Mouse (Mus musculus) neural tube, embryonic 14.5 days (tissue): Measurements from ENCODE around the gene Tbc1d30. TPM values are rescaled to one million over a fixed set of nuclear protein-coding genes. Genes with fewer than 3 reads are reported as not detected.

Source experiments
- ATAC-seq: fragments of 200-750 bp; cut with Nextera tagmentation; 2 replicates; pipeline ENCODE4 v1.8.0; 2017; ENCODE audit warnings: low read depth, mild to moderate bottlenecking, moderate TSS enrichment, moderate library complexity
- H3K27ac ChIP-seq: fragments of 300-500 bp; sonication (generic); 2 replicates; pipeline ENCODE4 v1.5.1; 2014; ENCODE audit warnings: low read depth, mild to moderate bottlenecking, control low read depth, low read length, moderate library complexity, mixed read lengths
- H3K27me3 ChIP-seq: fragments of 300-500 bp; sonication (generic); 2 replicates; pipeline ENCODE4 v1.6.1; 2014; ENCODE audit warnings: low read length; ENCODE audit not compliant: control insufficient read depth, insufficient read depth
- H3K36me3 ChIP-seq: fragments of 300-500 bp; sonication (generic); 2 replicates; pipeline ENCODE4 v1.6.1; 2014; ENCODE audit warnings: low read length, mixed read lengths; ENCODE audit not compliant: control insufficient read depth, insufficient read depth
- H3K4me1 ChIP-seq: fragments of 300-500 bp; sonication (generic); 2 replicates; pipeline ENCODE4 v1.6.1; 2014; ENCODE audit warnings: low read length; ENCODE audit not compliant: control insufficient read depth, insufficient read depth
- H3K4me2 ChIP-seq: fragments of 300-500 bp; sonication (generic); 2 replicates; pipeline ENCODE4 v1.6.1; 2014; ENCODE audit warnings: mild to moderate bottlenecking, low read depth, low read length, control low read depth
- H3K4me3 ChIP-seq: fragments of 300-500 bp; sonication (generic); 2 replicates; pipeline ENCODE4 v1.5.1; 2014; ENCODE audit warnings: low read depth, low read length, control low read depth, mixed read lengths
- H3K9ac ChIP-seq: fragments of 300-500 bp; sonication (generic); replicated peaks from 2 replicates; pipeline ENCODE4 v1.6.1; 2014; ENCODE audit warnings: low read depth, mild to moderate bottlenecking, control low read depth, low read length, mixed read lengths
- H3K9me3 ChIP-seq: fragments of 300-500 bp; sonication (generic); 2 replicates; pipeline ENCODE4 v1.6.1; 2016; ENCODE audit warnings: low read length; ENCODE audit not compliant: control insufficient read depth
- WGBS: fragments of 180-500 bp; shearing (Covaris S2); extraction: QIAGEN DNeasy Blood & Tissue Kit; methylation state at CpG from one replicate; pipeline ENCODE4 v1.1.7; 2014; 5-methylcytosine and 5-hydroxymethylcytosine counted together
- polyA plus RNA-seq: library from polyadenylated mRNA; unstranded; fragments of >200 nt; fragmentation: Nextera tagmentation; extraction: Ambion mirVana; gene quantifications from 2 replicates; pipeline ENCODE4 v1.2.1, GENCODE M21; 2014

Gene Tbc1d30
- polyA plus RNA-seq, 1 experiment from 2014 or later, result 31.4 TPM

DNA sequence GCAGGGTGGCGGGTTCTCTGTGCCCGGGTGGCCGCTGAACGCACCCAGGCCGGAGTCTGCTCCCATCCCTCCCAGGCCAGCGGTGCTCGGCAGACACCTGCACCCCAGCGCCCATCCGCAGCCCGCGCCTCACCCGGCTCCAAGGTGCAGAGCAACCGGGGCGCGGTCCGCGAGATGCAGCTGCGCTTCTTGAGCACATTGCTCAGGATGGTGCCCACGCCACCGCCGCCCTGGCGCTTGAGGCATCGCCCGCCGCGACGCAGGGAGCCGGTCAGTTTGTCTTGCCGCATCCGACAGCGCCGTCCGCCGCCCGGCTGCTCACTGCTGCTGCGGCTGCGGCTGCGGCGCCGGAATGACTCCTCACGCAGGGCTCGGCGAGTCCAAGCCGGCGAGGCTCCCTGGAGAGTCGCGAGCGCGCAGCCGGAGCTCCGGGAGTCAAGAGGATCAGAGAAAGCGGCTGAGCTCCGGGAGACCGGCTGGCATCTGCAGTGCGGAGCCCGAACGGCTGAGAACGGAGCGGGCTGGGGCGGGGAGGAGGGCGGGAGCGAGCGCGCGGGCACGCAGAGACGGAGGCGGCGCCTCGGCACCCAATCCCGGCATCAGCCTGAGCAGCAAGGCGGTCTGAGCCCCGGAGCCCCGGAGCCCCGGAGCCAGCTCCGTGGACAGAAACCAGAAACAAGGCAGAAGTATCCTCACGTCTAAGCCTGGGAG is 40.4 kb downstream of the Tbc1d30 start:
- peaks cover 4% of the 10 kb centered on the region; the same call in 1 of the 2 replicates for H3K27me3 ChIP-seq
- peak overlapping the region; percentile 67 for H3K4me2 ChIP-seq
- no peaks in the 10 kb centered on the region for H3K9me3 ChIP-seq
- H3K27ac ChIP-seq, result peak overlapping the region; percentile 94
- peak overlapping the region; percentile 92 for H3K9ac ChIP-seq
- H3K4me3 ChIP-seq, result peak overlapping the region; percentile 86
- H3K4me1 ChIP-seq, result peaks cover 5% of the 10 kb centered on the region; the same call in 1 of the 2 replicates
- under 1% methylated on average over 71 of the region's 77 CpGs for WGBS
- peak; percentile 93 for ATAC-seq
- no peaks in the 10 kb centered on the region for H3K36me3 ChIP-seq

GRCm38 (mm10) chr10:121309801-121310510 is 41.1 kb downstream of the Tbc1d30 start:
- H3K4me1 ChIP-seq, result no peaks in the 10 kb centered on the region
- H3K4me2 ChIP-seq, result peak overlapping the region; percentile 67
- H3K4me3 ChIP-seq, result peak overlapping the region; percentile 86
- under 1% methylated on average over 32 of the region's 32 CpGs for WGBS
- ATAC-seq, result peak; percentile 42
- no peaks in the 10 kb centered on the region for H3K9me3 ChIP-seq
- no peaks in the 10 kb centered on the region for H3K36me3 ChIP-seq
- H3K27me3 ChIP-seq, result peaks cover 4% of the 10 kb centered on the region; the same call in 1 of the 2 replicates
- peak overlapping the region; percentile 92 for H3K9ac ChIP-seq
- peak overlapping the region; percentile 94 for H3K27ac ChIP-seq

DNA sequence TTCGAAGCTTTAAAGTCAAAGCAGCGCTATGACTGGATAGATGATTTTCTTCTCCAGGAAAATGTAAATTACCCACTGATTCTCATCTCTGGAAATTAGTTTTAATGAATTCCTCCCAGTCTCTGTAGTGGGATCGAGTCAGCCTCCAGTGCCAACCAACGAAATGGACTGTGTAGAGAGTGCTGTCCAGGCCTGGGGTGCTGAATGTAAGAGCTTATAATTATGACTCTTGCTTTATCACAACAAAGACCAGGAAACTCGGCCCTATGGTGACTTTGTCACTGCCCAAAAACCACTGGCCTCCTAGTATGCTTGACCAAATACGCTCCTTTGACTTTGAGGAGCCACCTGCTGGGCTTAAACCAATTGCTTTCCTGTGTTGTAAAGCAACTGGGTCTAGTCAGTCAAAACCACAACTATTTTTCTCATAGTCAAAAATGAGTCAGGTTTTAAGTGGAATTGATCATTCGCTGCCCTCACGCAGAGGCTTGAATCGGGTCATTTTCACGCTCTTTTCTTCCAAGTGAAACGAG is 41.9 kb downstream of the Tbc1d30 start:
- H3K4me1 ChIP-seq, result no peaks in the 10 kb centered on the region
- ATAC-seq, result no peak
- H3K9me3 ChIP-seq, result no peaks in the 10 kb centered on the region
- WGBS, result 18% methylated on average over 11 of the region's 11 CpGs
- H3K4me2 ChIP-seq, result peak overlapping the region; percentile 67
- H3K4me3 ChIP-seq, result peak overlapping the region; percentile 86
- peaks cover 4% of the 10 kb centered on the region; the same call in 1 of the 2 replicates for H3K27me3 ChIP-seq
- H3K36me3 ChIP-seq, result no peaks in the 10 kb centered on the region
- peak overlapping the region; percentile 92 for H3K9ac ChIP-seq
- H3K27ac ChIP-seq, result no peak overlapping the region

GRCm38 (mm10) chr10:121305441-121305840 is 45.6 kb downstream of the Tbc1d30 start:
- peaks cover 12% of the 10 kb centered on the region; the same call in 1 of the 2 replicates for H3K36me3 ChIP-seq
- ATAC-seq, result no peak; the same call in 1 of the 2 replicates
- no peaks in the 10 kb centered on the region for H3K9me3 ChIP-seq
- no peak overlapping the region for H3K9ac ChIP-seq
- H3K27me3 ChIP-seq, result peaks cover under 1% of the 10 kb centered on the region; the same call in 1 of the 2 replicates
- no peak overlapping the region for H3K4me3 ChIP-seq
- 34% methylated on average over 5 of the region's 5 CpGs for WGBS
- no peak overlapping the region for H3K4me2 ChIP-seq
- H3K27ac ChIP-seq, result no peak overlapping the region
- no peaks in the 10 kb centered on the region for H3K4me1 ChIP-seq

GRCm38 (mm10) chr10:121303559-121303958 is 47.5 kb downstream of the Tbc1d30 start:
- Histone ChIP-seq H3K9ac (no peak overlapping the region), H3K4me2 (no peak overlapping the region), H3K4me1 (no peaks in the 10 kb centered on the region), H3K27ac (no peak overlapping the region), H3K27me3 (no peaks in the 10 kb centered on the region), H3K4me3 (no peak overlapping the region), H3K36me3 (peaks cover 12% of the 10 kb centered on the region; the same call in 1 of the 2 replicates), H3K9me3 (no peaks in the 10 kb centered on the region)
- 82% methylated on average over 3 of the region's 3 CpGs for WGBS
- no peak for ATAC-seq

- H3K4me3 ChIP-seq, result no peak overlapping the region
- no peak overlapping the region for H3K27ac ChIP-seq
- peaks cover 12% of the 10 kb centered on the region; the same call in 1 of the 2 replicates for H3K36me3 ChIP-seq
- no peak overlapping the region for H3K9ac ChIP-seq
- WGBS, result 86% methylated on average over 14 of the region's 14 CpGs
- no peaks in the 10 kb centered on the region for H3K27me3 ChIP-seq
- ATAC-seq, result no peak
- 0 out of 2 replicates have a peak, but pooled peaks cover 3% of the 10 kb centered on the region for H3K4me1 ChIP-seq
- H3K4me2 ChIP-seq, result no peak overlapping the region
- H3K9me3 ChIP-seq, result no peaks in the 10 kb centered on the region
Observed at GRCm38 (mm10) chr10:121301868-121302267, 49.2 kb downstream of the Tbc1d30 start.

GRCm38 (mm10) chr10:121300659-121301058 is 50.4 kb downstream of the Tbc1d30 start:
- no peaks in the 10 kb centered on the region for H3K9me3 ChIP-seq
- H3K4me3 ChIP-seq, result no peak overlapping the region
- no peak overlapping the region for H3K27ac ChIP-seq
- 79% methylated on average over 7 of the region's 7 CpGs for WGBS
- no peak for ATAC-seq
- no peak overlapping the region for H3K4me2 ChIP-seq
- H3K27me3 ChIP-seq, result no peaks in the 10 kb centered on the region
- peaks cover 18% of the 10 kb centered on the region; the same call in 1 of the 2 replicates for H3K36me3 ChIP-seq
- H3K9ac ChIP-seq, result no peak overlapping the region
- 0 out of 2 replicates have a peak, but pooled peaks cover 3% of the 10 kb centered on the region for H3K4me1 ChIP-seq

GRCm38 (mm10) chr10:121297054-121297701 is 53.9 kb downstream of the Tbc1d30 start:
- ATAC-seq, result peak; percentile 82
- Histone ChIP-seq H3K4me1 (0 out of 2 replicates have a peak, but pooled peaks cover 3% of the 10 kb centered on the region), H3K36me3 (peaks cover 23% of the 10 kb centered on the region; the same call in 1 of the 2 replicates), H3K9ac (no peak overlapping the region; the same call in 1 of the 2 replicates), H3K27ac (0 out of 2 replicates have a peak overlapping the region, but pooled peaks have one; percentile 29), H3K27me3 (no peaks in the 10 kb centered on the region), H3K4me3 (no peak overlapping the region), H3K4me2 (peak overlapping the region; percentile 41; the same call in 1 of the 2 replicates), H3K9me3 (no peaks in the 10 kb centered on the region)
- WGBS, result 27% methylated on average over 25 of the region's 25 CpGs
